Mouse (Mus musculus) midbrain, embryonic 13.5 days (tissue): ENCODE results near the gene Rcbtb2. TPM values are rescaled to one million over a fixed set of nuclear protein-coding genes. Genes with fewer than 3 reads are reported as not detected.

ENCODE experiments used
- ATAC-seq: fragments of 200-750 bp; cut with Nextera tagmentation; 2 replicates; pipeline ENCODE4 v1.8.0; 2017; ENCODE audit warnings: mild to moderate bottlenecking, moderate TSS enrichment, moderate library complexity
- H3K27ac ChIP-seq: fragments of 300-500 bp; sonication (generic); 2 replicates; pipeline ENCODE4 v1.5.1; 2015; ENCODE audit warnings: inconsistent platforms, mild to moderate bottlenecking, moderate library complexity
- H3K27me3 ChIP-seq: fragments of 300-500 bp; sonication (generic); 2 replicates; pipeline ENCODE4 v1.6.1; 2015; ENCODE audit warnings: mild to moderate bottlenecking, inconsistent platforms
- H3K36me3 ChIP-seq: fragments of 300-500 bp; sonication (generic); 2 replicates; pipeline ENCODE4 v1.6.1; 2015; ENCODE audit warnings: mild to moderate bottlenecking, inconsistent platforms
- H3K4me1 ChIP-seq: fragments of 300-500 bp; sonication (generic); replicated peaks from 2 replicates; pipeline ENCODE4 v1.6.1; 2015; ENCODE audit warnings: inconsistent platforms
- H3K4me2 ChIP-seq: fragments of 300-500 bp; sonication (generic); replicated peaks from 2 replicates; pipeline ENCODE4 v1.6.1; 2015; ENCODE audit warnings: moderate library complexity, mild to moderate bottlenecking, inconsistent platforms
- H3K4me3 ChIP-seq: fragments of 300-500 bp; sonication (generic); replicated peaks from 2 replicates; pipeline ENCODE4 v1.5.1; 2015; ENCODE audit warnings: mild to moderate bottlenecking, inconsistent platforms
- H3K9ac ChIP-seq: fragments of 300-500 bp; sonication (generic); replicated peaks from 2 replicates; pipeline ENCODE4 v1.6.1; 2015; ENCODE audit warnings: mild to moderate bottlenecking, inconsistent platforms
- H3K9me3 ChIP-seq: fragments of 300-500 bp; sonication (generic); 2 replicates; pipeline ENCODE4 v1.6.1; 2016; ENCODE audit warnings: mild to moderate bottlenecking, inconsistent platforms
- WGBS: fragments of 180-500 bp; shearing (Covaris S2); methylation state at CpG from one replicate; pipeline ENCODE4 v1.1.7; 2015; 5-methylcytosine and 5-hydroxymethylcytosine counted together
- polyA plus RNA-seq: library from polyadenylated mRNA; unstranded; fragments of >200 nt; fragmentation: Nextera tagmentation; extraction: Ambion mirVana; gene quantifications from 2 replicates; pipeline ENCODE4 v1.2.1, GENCODE M21; 2015

The Rcbtb2 gene
- polyA plus RNA-seq, 1 experiment from 2014 or later: 104 TPM

DNA sequence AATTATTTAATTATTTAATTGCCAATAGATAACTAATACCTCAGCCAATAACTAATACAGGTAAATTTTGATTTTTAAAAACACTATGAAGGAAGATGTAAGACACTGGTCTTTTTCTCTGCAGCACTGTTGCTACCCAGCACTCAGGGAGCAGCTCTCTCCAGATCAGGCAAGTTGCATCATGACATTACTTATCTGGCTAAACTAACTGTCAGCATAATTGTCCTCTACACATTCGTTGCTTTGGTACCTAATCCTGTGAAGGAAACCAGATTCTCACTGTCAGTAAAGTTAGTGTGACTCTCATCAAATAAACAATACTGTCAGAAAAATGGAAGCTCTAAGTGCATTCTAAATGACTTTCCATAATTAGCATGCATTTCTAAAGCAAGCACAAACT lies 104.0 kb downstream of the Rcbtb2 start:
- WGBS: 28% methylated on average over 1 of the region's 1 CpGs
- Histone ChIP-seq H3K9ac (no peak overlapping the region), H3K4me1 (peaks cover 16% of the 10 kb centered on the region), H3K4me3 (no peak overlapping the region), H3K36me3 (no peaks in the 10 kb centered on the region), H3K27me3 (no peaks in the 10 kb centered on the region), H3K4me2 (no peak overlapping the region), H3K9me3 (no peaks in the 10 kb centered on the region), H3K27ac (no peak overlapping the region)
- ATAC-seq: no peak

DNA sequence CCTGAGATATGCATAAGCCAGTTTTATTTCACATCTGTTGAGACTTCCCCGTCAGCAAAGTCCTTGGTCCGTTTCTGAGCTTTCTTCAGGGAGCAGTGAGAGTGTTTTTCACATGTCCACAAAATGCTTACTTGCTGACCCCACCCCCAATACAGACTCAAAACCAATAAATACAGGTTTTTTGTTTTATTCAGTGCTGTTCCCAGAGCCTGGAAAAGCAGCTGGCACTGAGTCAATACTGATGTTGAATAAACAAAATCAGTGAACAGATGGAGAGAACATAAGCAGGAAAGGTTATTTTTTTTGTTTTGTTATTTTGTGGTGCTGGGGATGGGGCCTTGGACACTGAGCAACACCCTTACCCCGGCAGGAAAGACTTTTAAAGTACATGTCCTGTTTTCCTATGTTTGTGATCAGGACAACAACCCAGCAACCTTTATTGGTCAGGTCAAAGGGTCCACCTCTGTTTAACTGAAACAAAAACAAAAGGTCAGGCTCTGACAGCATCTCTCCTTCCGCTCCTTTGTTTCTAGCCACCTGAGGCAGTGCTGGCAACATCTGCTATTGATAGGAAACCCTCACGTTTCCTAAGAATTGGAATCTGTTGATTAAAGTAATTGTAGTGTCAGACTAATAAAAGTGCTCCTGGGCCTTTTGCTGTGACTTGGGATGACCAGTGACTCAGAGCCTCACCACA lies 108.6 kb downstream of the Rcbtb2 start:
- ATAC-seq: no peak
- Histone ChIP-seq H3K36me3 (no peaks in the 10 kb centered on the region), H3K9me3 (no peaks in the 10 kb centered on the region), H3K27me3 (no peaks in the 10 kb centered on the region), H3K4me1 (peaks cover 22% of the 10 kb centered on the region), H3K9ac (no peak overlapping the region), H3K4me3 (no peak overlapping the region), H3K4me2 (no peak overlapping the region), H3K27ac (no peak overlapping the region)
- WGBS: 24% methylated on average over 5 of the region's 5 CpGs

DNA sequence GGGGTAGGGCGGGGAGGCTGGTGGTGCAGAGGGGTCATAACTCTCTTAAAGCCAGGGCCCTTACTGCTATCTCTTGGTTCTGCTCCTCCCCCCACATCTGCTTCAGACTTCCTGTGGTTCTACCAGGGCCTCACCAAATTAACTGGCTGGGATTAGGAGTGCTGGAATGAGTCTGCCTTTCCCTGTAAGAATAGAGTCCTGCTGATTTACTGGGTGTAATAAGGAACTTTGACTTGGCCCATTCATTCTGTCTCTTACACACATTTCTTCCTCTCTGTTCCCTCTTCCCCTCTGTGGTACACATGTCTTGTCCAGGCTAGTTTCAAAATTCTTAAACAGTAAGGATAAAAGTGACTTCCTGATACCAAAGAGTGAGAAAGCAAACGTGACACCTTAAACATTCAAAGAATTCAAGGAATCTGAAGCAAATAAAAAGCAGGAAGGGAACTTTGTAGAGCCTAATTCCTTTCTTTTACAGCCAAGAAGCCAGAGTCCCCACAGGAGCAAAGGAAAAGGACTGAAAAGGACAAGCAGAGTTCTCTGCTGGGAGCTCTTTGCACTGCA lies 111.7 kb downstream of the Rcbtb2 start:
- no peak overlapping the region for H3K9ac ChIP-seq
- no peak for ATAC-seq
- H3K27ac ChIP-seq: no peak overlapping the region
- no peaks in the 10 kb centered on the region for H3K36me3 ChIP-seq
- no peak overlapping the region for H3K4me2 ChIP-seq
- no peaks in the 10 kb centered on the region for H3K27me3 ChIP-seq
- H3K4me3 ChIP-seq: no peak overlapping the region
- H3K4me1 ChIP-seq: peaks cover 30% of the 10 kb centered on the region
- no peaks in the 10 kb centered on the region for H3K9me3 ChIP-seq
- 15% methylated on average over 2 of the region's 2 CpGs for WGBS

DNA sequence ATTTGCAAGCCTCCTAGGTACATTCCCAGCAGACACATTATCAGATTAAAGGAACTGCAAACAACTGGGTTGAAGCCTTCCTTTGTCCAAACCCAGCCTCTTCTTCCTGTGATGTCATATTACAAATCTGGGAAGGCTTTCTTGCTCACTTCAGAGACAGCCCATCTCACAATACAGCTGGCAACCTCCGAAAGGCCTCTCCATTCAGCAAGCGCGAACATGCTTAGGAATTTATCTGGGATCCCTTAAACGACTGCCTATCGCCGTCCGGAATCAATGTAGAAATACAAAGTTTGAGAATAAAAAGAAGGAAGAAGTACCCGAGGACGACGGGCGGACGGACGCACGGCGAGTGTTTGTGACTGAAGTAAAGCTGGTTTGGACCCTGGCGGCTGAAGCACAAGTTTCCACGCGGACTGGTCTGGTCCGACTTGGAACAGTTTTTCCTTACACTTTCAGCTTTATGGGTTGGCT lies 115.0 kb downstream of the Rcbtb2 start, which contains the start of gene Lpar6:
Gene Lpar6 (plus strand): TSS at position 48 of the 474 bp plus-strand sequence.
- Histone ChIP-seq H3K4me2 (peak within 1 kb of the TSS; percentile 61), H3K4me3 (peak within 1 kb of the TSS; percentile 55), H3K9ac (peak within 1 kb of the TSS; percentile 78), H3K27me3 (no peaks in the 10 kb centered on the region), H3K27ac (peak within 1 kb of the TSS; percentile 87), H3K9me3 (no peaks in the 10 kb centered on the region), H3K36me3 (peaks cover 5% of the 10 kb centered on the region; the same call in 1 of the 2 replicates), H3K4me1 (peaks cover 23% of the 10 kb centered on the region)
- WGBS: under 1% methylated on average over 19 of the region's 19 CpGs
- ATAC-seq: peak; percentile 87

DNA sequence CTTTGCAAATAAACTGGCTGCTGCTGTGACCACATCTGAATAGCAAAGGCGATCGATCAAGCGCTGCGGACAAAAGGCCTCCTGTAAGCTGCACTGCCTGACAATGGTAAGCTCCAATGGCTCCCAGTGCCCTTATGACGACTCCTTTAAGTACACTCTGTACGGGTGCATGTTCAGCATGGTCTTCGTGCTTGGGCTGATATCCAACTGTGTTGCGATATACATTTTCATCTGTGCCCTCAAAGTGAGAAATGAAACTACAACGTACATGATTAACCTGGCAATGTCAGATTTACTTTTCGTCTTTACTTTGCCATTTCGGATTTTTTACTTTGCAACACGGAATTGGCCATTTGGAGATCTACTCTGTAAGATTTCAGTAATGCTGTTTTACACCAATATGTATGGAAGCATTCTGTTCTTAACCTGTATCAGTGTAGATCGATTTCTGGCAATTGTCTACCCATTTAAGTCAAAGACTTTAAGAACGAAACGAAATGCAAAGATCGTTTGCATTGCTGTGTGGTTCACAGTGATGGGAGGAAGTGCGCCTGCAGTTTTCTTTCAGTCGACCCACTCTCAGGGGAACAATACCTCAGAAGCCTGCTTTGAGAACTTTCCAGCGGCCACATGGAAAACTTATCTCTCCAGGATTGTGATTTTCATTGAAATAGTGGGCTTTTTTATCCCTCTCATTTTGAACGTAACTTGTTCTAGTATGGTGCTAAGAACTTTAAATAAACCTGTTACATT lies 115.8 kb downstream of the Rcbtb2 start:
- Histone ChIP-seq H3K9me3 (no peaks in the 10 kb centered on the region), H3K27ac (peak overlapping the region; percentile 87), H3K4me3 (peak overlapping the region; percentile 55), H3K4me2 (peak overlapping the region; percentile 61), H3K27me3 (no peaks in the 10 kb centered on the region), H3K9ac (peak overlapping the region; percentile 78), H3K36me3 (peaks cover 5% of the 10 kb centered on the region; the same call in 1 of the 2 replicates), H3K4me1 (peaks cover 23% of the 10 kb centered on the region)
- peak; percentile 91 for ATAC-seq
- under 1% methylated on average over 20 of the region's 20 CpGs for WGBS

DNA sequence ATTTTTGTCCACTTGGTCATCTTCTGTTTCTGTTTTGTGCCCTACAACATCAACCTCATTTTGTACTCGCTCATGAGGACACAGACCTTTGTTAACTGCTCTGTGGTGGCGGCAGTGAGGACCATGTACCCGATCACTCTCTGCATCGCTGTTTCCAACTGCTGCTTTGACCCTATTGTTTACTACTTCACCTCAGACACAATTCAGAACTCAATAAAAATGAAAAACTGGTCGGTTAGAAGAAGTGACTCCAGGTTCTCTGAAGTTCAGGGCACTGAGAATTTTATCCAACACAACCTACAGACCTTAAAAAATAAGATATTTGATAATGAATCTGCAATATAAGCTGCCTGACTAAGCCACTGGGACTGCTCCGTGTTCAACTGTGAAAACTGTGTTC lies 116.5 kb downstream of the Rcbtb2 start:
- Histone ChIP-seq H3K27me3 (no peaks in the 10 kb centered on the region), H3K9ac (peak overlapping the region; percentile 78), H3K27ac (peak overlapping the region; percentile 87), H3K9me3 (no peaks in the 10 kb centered on the region), H3K36me3 (peaks cover 6% of the 10 kb centered on the region; the same call in 1 of the 2 replicates), H3K4me2 (peak overlapping the region; percentile 61), H3K4me3 (peak overlapping the region; percentile 55), H3K4me1 (peaks cover 21% of the 10 kb centered on the region)
- peak; percentile 58; the same call in 1 of the 2 replicates for ATAC-seq
- WGBS: 0% methylated on average over 6 of the region's 6 CpGs

DNA sequence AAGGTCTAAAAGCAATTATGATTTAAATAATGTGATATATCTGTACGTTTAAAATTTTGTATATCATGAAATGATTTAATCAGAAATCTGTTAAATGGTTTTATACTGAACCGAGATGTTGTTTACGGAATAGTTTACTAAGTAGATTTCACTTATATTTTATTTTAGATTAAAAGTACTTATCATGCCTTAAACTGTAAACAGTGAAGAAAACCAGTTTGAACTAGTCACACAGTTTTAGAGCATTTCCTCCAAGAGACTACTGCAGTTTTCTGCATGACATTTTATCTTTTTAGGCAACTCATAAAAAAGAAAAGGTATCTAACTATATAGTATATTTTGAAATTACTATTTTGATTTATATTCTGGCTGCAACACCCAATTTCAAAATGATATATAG lies 117.0 kb downstream of the Rcbtb2 start:
- WGBS: 44% methylated on average over 3 of the region's 3 CpGs
- H3K4me1 ChIP-seq: peaks cover 16% of the 10 kb centered on the region
- no peak overlapping the region for H3K27ac ChIP-seq
- no peak overlapping the region for H3K4me2 ChIP-seq
- no peak overlapping the region for H3K9ac ChIP-seq
- H3K4me3 ChIP-seq: no peak overlapping the region
- no peaks in the 10 kb centered on the region for H3K9me3 ChIP-seq
- peaks cover 8% of the 10 kb centered on the region; the same call in 1 of the 2 replicates for H3K36me3 ChIP-seq
- H3K27me3 ChIP-seq: no peaks in the 10 kb centered on the region
- no peak for ATAC-seq

DNA sequence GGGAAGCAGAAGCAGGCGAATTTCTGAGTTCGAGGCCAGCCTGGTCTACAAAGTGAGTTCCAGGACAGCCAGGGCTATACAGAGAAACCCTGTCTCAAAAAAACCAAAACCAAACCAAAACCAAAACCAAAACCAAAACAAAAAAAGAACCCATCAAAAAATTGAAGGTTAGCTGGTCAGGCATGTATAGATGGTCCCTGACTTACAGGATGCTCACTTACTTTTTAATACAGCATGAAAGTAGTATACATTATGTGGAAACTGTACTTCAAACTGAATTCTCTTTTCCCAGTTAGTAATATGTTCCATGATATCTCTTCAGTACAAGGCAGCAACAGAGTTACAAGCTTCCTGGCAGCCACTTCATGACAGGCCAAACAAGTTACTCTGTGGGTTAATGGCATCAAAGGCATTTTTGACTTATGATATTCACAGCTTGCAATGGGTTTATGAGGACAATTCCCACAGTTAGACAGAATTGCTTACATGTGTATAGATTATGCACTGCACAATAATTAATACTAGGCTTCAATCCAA lies 121.3 kb downstream of the Rcbtb2 start:
- Histone ChIP-seq H3K4me1 (peaks cover 4% of the 10 kb centered on the region; the same call in 1 of the 2 replicates), H3K36me3 (peaks cover 8% of the 10 kb centered on the region; the same call in 1 of the 2 replicates), H3K27ac (no peak overlapping the region), H3K4me2 (no peak overlapping the region), H3K9ac (no peak overlapping the region), H3K9me3 (no peaks in the 10 kb centered on the region), H3K4me3 (no peak overlapping the region), H3K27me3 (no peaks in the 10 kb centered on the region)
- WGBS: 98% methylated on average over 2 of the region's 2 CpGs
- no peak for ATAC-seq

DNA sequence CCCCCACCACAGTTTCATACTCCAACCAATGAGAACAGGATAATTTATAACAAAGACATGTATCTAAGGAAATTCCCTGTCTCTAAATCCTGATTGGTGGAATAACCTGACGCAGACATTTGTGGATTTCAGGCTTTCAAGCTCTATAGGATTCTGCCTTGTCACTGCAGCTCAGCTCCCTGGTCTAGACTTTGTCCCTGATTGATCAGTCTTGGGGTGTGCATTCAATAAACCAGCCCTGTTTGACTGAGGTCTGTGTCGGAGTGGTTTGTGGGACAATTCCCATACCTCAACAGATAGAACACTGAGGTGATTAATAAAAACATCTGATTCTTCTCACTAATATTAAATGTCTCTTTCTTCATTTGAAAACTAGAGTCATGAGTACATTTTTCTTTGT lies 127.2 kb downstream of the Rcbtb2 start:
- peaks cover 7% of the 10 kb centered on the region; the same call in 1 of the 2 replicates for H3K36me3 ChIP-seq
- 95% methylated on average over 2 of the region's 2 CpGs for WGBS
- H3K9me3 ChIP-seq: no peaks in the 10 kb centered on the region
- peaks cover 3% of the 10 kb centered on the region; the same call in 1 of the 2 replicates for H3K4me1 ChIP-seq
- no peak overlapping the region for H3K9ac ChIP-seq
- H3K4me3 ChIP-seq: no peak overlapping the region
- ATAC-seq: no peak
- H3K4me2 ChIP-seq: no peak overlapping the region
- H3K27ac ChIP-seq: no peak overlapping the region
- no peaks in the 10 kb centered on the region for H3K27me3 ChIP-seq

DNA sequence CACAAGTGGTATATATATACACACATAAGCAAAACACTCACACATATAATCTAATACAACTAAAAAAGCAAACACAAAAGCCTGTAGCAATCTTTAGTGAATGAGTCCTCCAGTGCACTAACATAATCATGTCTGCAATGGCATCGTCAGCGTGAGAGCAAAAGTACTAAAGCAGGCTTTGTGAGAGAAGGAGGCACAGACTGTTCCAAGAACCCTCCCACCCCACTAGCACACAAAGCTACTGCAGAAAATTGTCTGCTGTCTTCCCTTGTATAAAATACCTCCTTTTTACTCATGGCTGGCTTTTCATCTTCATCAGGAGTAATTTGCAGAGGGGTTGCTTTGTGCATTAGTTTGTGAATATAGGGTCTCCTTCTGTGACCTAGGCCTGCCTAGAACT lies 129.4 kb downstream of the Rcbtb2 start:
- 67% methylated on average over 2 of the region's 2 CpGs for WGBS
- no peak overlapping the region for H3K9ac ChIP-seq

DNA sequence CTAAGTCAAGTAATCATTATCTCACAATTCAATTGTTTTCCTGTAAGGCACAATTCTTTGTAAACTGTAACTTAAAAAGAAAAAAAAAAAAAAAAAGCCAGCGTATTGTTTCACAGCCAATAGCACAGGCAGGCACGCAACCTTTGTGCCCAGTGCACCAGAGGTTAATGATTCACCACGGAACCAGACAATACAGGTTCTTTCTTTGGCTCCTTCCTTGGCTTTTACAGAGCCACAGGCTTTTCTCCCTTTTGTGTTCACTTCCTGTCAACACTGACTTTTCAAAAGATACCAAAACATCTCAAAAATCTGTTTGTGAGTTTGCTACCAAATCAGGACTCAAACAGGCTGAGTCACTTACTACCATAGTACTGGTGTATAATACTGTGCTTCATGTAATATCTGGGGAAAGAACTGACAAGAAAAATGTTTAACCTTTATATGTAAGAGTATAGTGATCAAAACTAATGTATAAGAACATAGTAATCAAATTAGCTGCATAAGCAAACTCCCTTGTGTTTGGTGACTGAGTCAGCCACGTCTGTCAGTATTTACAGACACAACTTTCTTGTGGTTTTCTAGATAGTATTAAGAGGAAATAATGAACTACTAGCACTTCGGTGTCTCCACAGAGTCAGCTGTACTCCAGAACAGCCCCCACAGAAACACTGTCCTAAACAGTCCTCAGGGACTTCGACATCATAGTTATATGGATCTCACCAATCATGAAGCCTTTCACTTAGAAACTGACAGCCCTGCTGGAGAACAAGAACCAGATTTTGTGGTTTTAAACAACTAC lies 130.8 kb downstream of the Rcbtb2 start:
- peaks cover 3% of the 10 kb centered on the region; the same call in 1 of the 2 replicates for H3K4me1 ChIP-seq
- 48% methylated on average over 6 of the region's 6 CpGs for WGBS
- ATAC-seq: no peak
- H3K4me3 ChIP-seq: no peak overlapping the region
- H3K4me2 ChIP-seq: no peak overlapping the region
- H3K9me3 ChIP-seq: no peaks in the 10 kb centered on the region
- H3K27ac ChIP-seq: no peak overlapping the region
- H3K9ac ChIP-seq: no peak overlapping the region
- H3K36me3 ChIP-seq: peaks cover 12% of the 10 kb centered on the region; the same call in 1 of the 2 replicates
- H3K27me3 ChIP-seq: no peaks in the 10 kb centered on the region

More for the DNA sequence above, 129.4 kb downstream of the Rcbtb2 start:
- Histone ChIP-seq H3K27me3 (no peaks in the 10 kb centered on the region), H3K4me3 (no peak overlapping the region), H3K27ac (no peak overlapping the region), H3K4me2 (no peak overlapping the region), H3K4me1 (peaks cover 3% of the 10 kb centered on the region; the same call in 1 of the 2 replicates), H3K36me3 (peaks cover 7% of the 10 kb centered on the region; the same call in 1 of the 2 replicates), H3K9me3 (no peaks in the 10 kb centered on the region)
- ATAC-seq: no peak
